Mouse (Mus musculus): Measurements from ENCODE around the gene Rfx7. TPM values are rescaled to one million over a fixed set of nuclear protein-coding genes. Genes with fewer than 3 reads are reported as not detected.

Rfx7 gene
- polyA plus RNA-seq (2015; fragmentation: Nextera tagmentation; extraction: Ambion mirVana), result 12.3 and 13.5 TPM in 2 replicates

GRCm38 (mm10) chr9:72531996-72532380, at the start of gene Rfx7:
Gene Rfx7 (plus strand): TSS chr9:72532240.

GRCm38 (mm10) chr9:72492194-72492565, 39.9 kb upstream of the Rfx7 start, which contains the start of gene Tex9:
Gene Tex9 (minus strand): TSS chr9:72492212.

GRCm38 (mm10) chr9:72661895-72662661, 130.0 kb downstream of the Rfx7 start, which contains the start of gene Nedd4:
Gene Nedd4 (plus strand): TSS chr9:72662346.

Small RNA genes within 50 kb of the gene (microRNA-seq; reads per million reads assigned to microRNA genes)
- not detected for gene Gm28010

Other genes starting within 250 kb of the Rfx7 start
- gene Mns1, start 94.2 kb upstream of the Rfx7 start, polyA plus RNA-seq (2015; fragmentation: Nextera tagmentation; extraction: Ambion mirVana), result 4.4 and 5.2 TPM in 2 replicates
- 32.6 and 33.5 TPM in 2 replicates for gene Tex9, start 40.0 kb upstream of the Rfx7 start, polyA plus RNA-seq (2015; fragmentation: Nextera tagmentation; extraction: Ambion mirVana)
- gene Nedd4, start 130.1 kb downstream of the Rfx7 start, polyA plus RNA-seq (2015; fragmentation: Nextera tagmentation; extraction: Ambion mirVana), result 313 and 338 TPM in 2 replicates

All from neural tube, postnatal 0 days (tissue).